In the genomic region with DNA sequence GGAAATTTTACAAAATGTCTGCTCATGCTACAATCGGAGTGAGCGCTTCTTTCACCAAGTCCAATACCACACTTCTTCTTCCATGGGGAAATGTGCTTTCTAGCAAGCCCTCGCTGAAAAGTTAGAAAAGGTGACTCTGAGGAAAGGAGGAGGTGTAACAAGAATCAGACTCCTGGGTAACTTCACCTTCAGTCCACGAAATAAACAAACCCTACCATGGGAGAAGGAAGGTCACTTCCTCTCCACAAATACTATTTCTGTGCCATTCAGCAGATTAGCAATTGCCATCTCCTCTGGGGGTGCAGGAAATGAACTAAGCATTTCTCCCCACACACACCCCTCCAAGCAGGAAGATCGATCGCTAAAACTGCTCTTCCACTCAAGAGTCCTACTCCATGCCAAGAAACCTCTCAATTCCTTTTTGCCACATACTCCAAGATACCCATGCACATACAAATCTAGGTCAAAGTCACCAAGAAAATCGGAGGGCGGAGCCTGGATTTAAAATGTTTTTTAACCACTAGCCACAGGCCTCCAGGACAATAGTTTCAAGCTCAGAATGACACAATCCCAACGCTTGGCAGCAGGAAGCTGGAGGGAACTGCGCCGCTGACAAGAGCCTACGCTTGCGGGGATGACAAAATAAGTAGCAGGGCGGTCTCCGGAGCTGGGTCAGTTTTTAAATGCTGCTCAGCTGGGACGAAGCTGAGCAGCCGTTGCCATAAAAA, we compare ENCODE assay signal across 9 mouse cellular contexts. TPM values are rescaled to one million over a fixed set of nuclear protein-coding genes. Genes with fewer than 3 reads are reported as not detected.
DNase-seq lines count a peak whose midpoint lies in the region; ATAC-seq lines count a peak whose summit lies in the region.
"Had no signal": no experiment of that assay in that cellular context is flagged by ENCODE, and none has a peak within 500 bp of the region (broad histone marks: within the 10 kb centered on the region; RNA-seq: fewer than 3 reads in every experiment).

No protein-coding gene starts in this region.

- H3K4me2 ChIP-seq in intestine, embryonic 15.5 days (replicated peaks), result peak overlapping the region; percentile 69

- H3K9me3 ChIP-seq in erythroblast, embryonic 14.5 days (ENCODE audit: control insufficient read depth, low read length), result peaks cover 3% of the 10 kb centered on the region; the same call in 1 of the 2 replicates
- H3K9me3 ChIP-seq in intestine, embryonic 15.5 days, result no peaks in the 10 kb centered on the region

- H3K9ac ChIP-seq in intestine, embryonic 15.5 days, result peak overlapping the region; percentile 72

- WGBS in intestine, embryonic 15.5 days, result 8% methylated on average over 17 of the region's 17 CpGs

- H3K4me1 ChIP-seq in erythroblast, embryonic 14.5 days (ENCODE audit: control insufficient read depth), result peaks cover 67% of the 10 kb centered on the region
- H3K4me1 ChIP-seq in intestine, embryonic 15.5 days (replicated peaks), result peaks cover 17% of the 10 kb centered on the region

- peak overlapping the region; percentile 99 for H3K4me3 ChIP-seq in erythroblast, embryonic 14.5 days (replicated peaks)
- peak overlapping the region; percentile 76 for H3K4me3 ChIP-seq in intestine, embryonic 15.5 days (replicated peaks)

- H3K27me3 ChIP-seq in erythroblast, embryonic 14.5 days (ENCODE audit: control insufficient read depth), result no peaks in the 10 kb centered on the region
- H3K27me3 ChIP-seq in intestine, embryonic 15.5 days (replicated peaks), result no peaks in the 10 kb centered on the region

- ATAC-seq in intestine, embryonic 15.5 days, result no peak; the same call in 1 of the 2 replicates
- ATAC-seq in megakaryocyte, adult 5-6 weeks (ENCODE audit: poor library complexity, severe bottlenecking), result peak; percentile 31

- H3K27ac ChIP-seq in intestine, embryonic 15.5 days, result peak overlapping the region; percentile 83

- DNase-seq in cerebellum, adult 18-20 months, result peak; percentile 13 to 17
- no peak for DNase-seq in cerebellum, postnatal 14 days
- DNase-seq in MN1 (ENCODE audit: low spot score), result peak; percentile 25
- no peak for DNase-seq in urinary bladder, adult 2 months (ENCODE audit: low spot score)
- DNase-seq in layer of hippocampus, adult 18-20 months (ENCODE audit: low spot score in 2 of 2), result no peak

- peaks cover 55% of the 10 kb centered on the region for H3K36me3 ChIP-seq in erythroblast, embryonic 14.5 days (ENCODE audit: control insufficient read depth)
- H3K36me3 ChIP-seq in intestine, embryonic 15.5 days, result peaks cover 15% of the 10 kb centered on the region

RNA-seq across cellular contexts. Expression of gene Incenp, which starts 0.8 kb away (rescaled TPM):
- polyA plus RNA-seq in erythroblast, embryonic 14.5 days (2012), result 34.9 and 39.7 TPM in 2 replicates
- 87.6 and 88.9 TPM in 2 replicates for polyA plus RNA-seq in intestine, embryonic 15.5 days (2015; fragmentation: Nextera tagmentation; extraction: Ambion mirVana)
- 204 and 205 TPM in 2 replicates for total RNA-seq in megakaryocyte, adult 5-6 weeks (2015)
- 85.5 and 116 TPM in 2 replicates for total RNA-seq in megakaryocyte, adult 5-6 weeks (2017)
- polyA plus RNA-seq in urinary bladder, adult 2 months (2012; rRNA removed), result 4.9 and 7.9 TPM in 2 replicates
- 10 to 100 TPM; 11.2 to 12.7 TPM for total RNA-seq in layer of hippocampus, adult 18-20 months (2021)

RNA-seq across cellular contexts. Expression of gene Scgb2a2, which starts 51.1 kb away (rescaled TPM):
- polyA plus RNA-seq in erythroblast, embryonic 14.5 days (2012), result not detected in 2 replicates
- not detected in 2 replicates for polyA plus RNA-seq in intestine, embryonic 15.5 days (2015; fragmentation: Nextera tagmentation; extraction: Ambion mirVana)
- not detected in 2 replicates for total RNA-seq in megakaryocyte, adult 5-6 weeks (2015)
- not detected in 2 replicates for total RNA-seq in megakaryocyte, adult 5-6 weeks (2017)
- polyA plus RNA-seq in urinary bladder, adult 2 months (2012; rRNA removed), result not detected in 2 replicates
- not detected for total RNA-seq in layer of hippocampus, adult 18-20 months (2021)
- total RNA-seq: neutrophil, adult 5-6 weeks had no signal

Comparison
In these comparisons a context has a peak if more than half of its experiments do, and no peak if none do; other contexts are left out.
1. DNase-seq: peak in cerebellum, adult 18-20 months (2 of 2) and MN1 (single experiment); none in cerebellum, postnatal 14 days (0 of 2), urinary bladder, adult 2 months (single experiment) and layer of hippocampus, adult 18-20 months (0 of 2).